Mouse (Mus musculus) heart, postnatal 0 days (tissue): ENCODE measurements around the gene Usp21.

Experiments
- CTCF ChIP-seq: IDR thresholded peaks from 2 replicates; pipeline ENCODE4 v1.5.1; 2016; ENCODE audit warnings: antibody characterized with exemption, control low read depth, low read depth
- EP300 ChIP-seq: IDR thresholded peaks from 2 replicates; pipeline ENCODE4 v1.6.1; 2016; ENCODE audit warnings: antibody characterized with exemption, low read depth

DNA sequence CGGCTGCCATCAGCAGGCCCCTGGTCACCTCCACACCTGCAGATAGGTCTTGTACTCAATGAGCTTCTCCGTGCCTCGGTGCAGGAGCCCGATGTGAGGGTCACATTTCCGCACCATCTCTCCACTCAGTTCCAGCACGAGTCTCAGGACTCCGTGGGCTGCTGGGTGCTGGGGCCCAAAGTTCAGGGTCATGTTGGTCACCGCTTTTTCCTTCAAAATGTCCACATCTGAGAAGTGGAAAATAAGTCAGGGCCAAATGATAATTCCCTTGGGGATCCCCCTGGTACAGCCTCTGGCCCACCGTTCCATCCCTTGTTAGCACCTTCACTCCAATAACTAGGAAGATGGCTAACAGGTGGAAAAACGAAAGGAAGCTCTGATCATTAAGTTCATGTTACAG, 46.9 kb downstream of the Usp21 start:
- no peak for TF ChIP-seq CTCF
- no peak for TF ChIP-seq EP300
